Mouse (Mus musculus) spleen, adult 2 months (tissue): ENCODE data around the gene Rps2. TPM values are rescaled to one million over a fixed set of nuclear protein-coding genes. Genes with fewer than 3 reads are reported as not detected.

ENCODE experiments used
- DNase-seq, 2 experiments: peaks; one replicate each; pipeline versions ENCODE4 v3.0.0 to v3.0.0-alpha.2; 2012 to 2021; ENCODE audit warnings: low spot score in 2 of 2, low read depth in 1 of 2
- H3K27ac ChIP-seq: fragments of 200-500 bp; 2 replicates; pipeline ENCODE4 v1.5.1; 2012; ENCODE audit warnings: low read length, inconsistent platforms; ENCODE audit not compliant: insufficient read depth
- H3K27me3 ChIP-seq: fragments of 200-500 bp; 2 replicates; pipeline ENCODE4 v1.6.1; 2012; ENCODE audit warnings: mild to moderate bottlenecking, moderate library complexity, low read length, inconsistent platforms; ENCODE audit not compliant: control insufficient read depth, insufficient read depth
- H3K36me3 ChIP-seq: fragments of 200-500 bp; 2 replicates; pipeline ENCODE4 v1.6.1; 2012; ENCODE audit warnings: mild to moderate bottlenecking, low read length, inconsistent platforms; ENCODE audit not compliant: control insufficient read depth, insufficient read depth
- H3K4me1 ChIP-seq: fragments of 200-500 bp; 2 replicates; pipeline ENCODE4 v1.6.1; 2011; ENCODE audit warnings: inconsistent platforms; ENCODE audit not compliant: control insufficient read depth, insufficient read depth, insufficient read length
- H3K4me3 ChIP-seq: fragments of 200-500 bp; 2 replicates; pipeline ENCODE4 v1.5.1; 2011; ENCODE audit warnings: mild to moderate bottlenecking, inconsistent platforms; ENCODE audit not compliant: insufficient read depth, insufficient read length; ENCODE audit errors: extremely low read depth
- CTCF ChIP-seq: fragments of 200-500 bp; IDR thresholded peaks from 2 replicates; pipeline ENCODE4 v1.5.1; 2011; ENCODE audit warnings: mild to moderate bottlenecking, inconsistent platforms; ENCODE audit not compliant: insufficient read depth, insufficient read length, insufficient replicate concordance; ENCODE audit errors: extremely low read depth
- POLR2A ChIP-seq: fragments of 200-500 bp; IDR thresholded peaks from 2 replicates; pipeline ENCODE4 v1.6.1; 2011; ENCODE audit warnings: low read depth, low read length, inconsistent platforms
- WGBS: fragments of 180-500 bp; shearing (Covaris S2); methylation state at CpG from one replicate; pipeline ENCODE4 v1.1.7; 2018; 5-methylcytosine and 5-hydroxymethylcytosine counted together
- polyA plus RNA-seq: library from polyadenylated mRNA; depleted of rRNA; stranded (reverse); fragments of >200 nt; gene quantifications from 2 replicates; pipeline ENCODE4 v1.2.3, GENCODE M21; 2012

The Rps2 gene
- polyA plus RNA-seq, 1 experiment = 2,560 TPM

GRCm38 (mm10) chr17:24689251-24690081 is 28.4 kb upstream of the Rps2 start, which contains the start of gene Syngr3:
Gene Syngr3 (minus strand): TSS chr17:24689955.
- no peaks in the 10 kb centered on the region for H3K36me3 ChIP-seq
- peaks cover 16% of the 10 kb centered on the region for H3K27me3 ChIP-seq
- no peak for DNase-seq
- H3K27ac ChIP-seq = no peak within 1 kb of the TSS
- peak within 1 kb of the TSS; percentile 40; the same call in 1 of the 2 replicates for H3K4me3 ChIP-seq
- peaks cover 17% of the 10 kb centered on the region for H3K4me1 ChIP-seq
- WGBS = 4% methylated on average over 53 of the region's 55 CpGs
- TF ChIP-seq CTCF (no peak), POLR2A (no peak)

- WGBS = 56% methylated on average over 5 of the region's 5 CpGs
- TF ChIP-seq CTCF (no peak), POLR2A (no peak)
- Histone ChIP-seq H3K36me3 (no peaks in the 10 kb centered on the region), H3K4me3 (no peak overlapping the region), H3K27ac (no peak overlapping the region), H3K4me1 (peaks cover 12% of the 10 kb centered on the region), H3K27me3 (peaks cover 16% of the 10 kb centered on the region)
- no peak for DNase-seq
Observed at GRCm38 (mm10) chr17:24692385-24692784, 25.5 kb upstream of the Rps2 start.

DNA sequence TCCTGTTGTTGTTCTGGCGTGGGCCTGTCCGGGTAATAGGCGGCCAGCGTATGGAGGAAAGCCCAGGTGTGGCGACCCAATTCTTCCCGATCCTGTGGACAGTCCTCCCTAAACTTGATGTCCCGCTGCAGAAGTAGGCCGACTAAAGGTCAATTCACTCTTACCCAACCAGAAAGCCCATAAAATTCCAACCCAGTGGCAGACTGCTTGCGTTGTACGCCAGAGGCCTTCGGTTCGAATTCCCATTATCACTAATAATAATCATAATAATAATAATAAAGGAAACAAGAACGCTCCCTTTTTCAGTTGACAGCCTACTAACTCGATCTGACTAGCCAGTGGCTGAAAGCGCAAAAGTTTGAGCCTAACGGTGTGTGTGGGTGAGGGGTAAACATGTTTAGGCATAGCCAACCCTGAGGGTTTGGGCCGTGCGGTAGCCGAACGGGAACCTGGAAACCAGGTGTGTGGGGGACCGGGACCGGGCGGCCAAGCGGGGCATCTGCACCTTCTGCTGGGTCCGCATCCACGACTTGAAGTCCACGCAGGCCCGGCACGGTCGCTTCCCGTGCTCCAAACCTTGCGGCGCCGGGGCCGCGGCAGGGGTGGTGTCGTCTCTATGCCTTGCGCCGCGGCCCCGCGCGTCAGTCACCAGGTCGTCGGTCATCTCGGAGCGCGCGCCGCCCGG is 22.4 kb upstream of the Rps2 start:
- Histone ChIP-seq H3K36me3 (no peaks in the 10 kb centered on the region), H3K4me1 (no peaks in the 10 kb centered on the region; the same call in none of the 2 replicates), H3K27me3 (peaks cover 2% of the 10 kb centered on the region; the same call in 1 of the 2 replicates), H3K4me3 (peak overlapping the region; percentile 95), H3K27ac (peak overlapping the region; percentile 60)
- TF ChIP-seq POLR2A = no peak
- TF ChIP-seq CTCF = no peak
- DNase-seq = no peak
- WGBS = 19% methylated on average over 51 of the region's 51 CpGs

DNA sequence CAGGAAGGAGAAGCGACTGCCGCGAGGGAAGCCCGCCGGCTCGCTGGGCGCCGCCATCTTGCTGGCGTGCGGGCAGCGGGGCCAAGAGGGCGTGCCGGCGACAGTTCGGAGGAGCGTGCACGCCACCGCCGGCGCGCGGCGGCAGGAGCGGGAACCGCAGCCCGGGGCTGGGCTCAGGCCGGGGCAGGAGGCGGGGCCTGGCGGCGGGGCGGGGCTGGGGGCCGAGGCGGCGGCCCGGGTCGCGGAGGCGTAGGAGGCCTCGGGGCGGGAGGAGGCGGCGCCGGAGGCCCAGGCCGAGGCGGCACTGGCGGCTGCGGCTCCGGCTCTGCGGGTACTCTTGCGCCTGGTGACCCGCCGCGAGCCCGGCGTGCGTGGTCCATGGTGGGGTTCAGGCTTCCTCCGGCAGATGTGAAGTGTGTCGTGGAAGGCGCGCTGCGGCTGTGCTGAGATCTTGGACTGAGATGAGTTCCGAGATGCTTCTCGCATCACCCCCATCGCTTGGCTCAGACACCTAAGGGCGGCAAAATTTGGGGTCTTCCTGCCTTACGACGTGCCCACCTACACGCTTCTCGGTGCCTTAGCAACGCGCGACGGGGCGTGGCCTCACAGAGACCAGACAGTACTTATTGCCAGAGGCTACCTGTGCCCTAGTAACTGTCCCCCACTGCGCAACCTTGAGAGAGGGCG is 21.8 kb upstream of the Rps2 start, which contains the start of the genes Gfer and Noxo1:
TSS of gene Gfer (minus strand) at position 146 of the 687 bp plus-strand sequence.
TSS of gene Noxo1 (plus strand) at position 224 of the 687 bp plus-strand sequence.
- H3K27ac ChIP-seq = peak within 1 kb of the TSS; percentile 75
- peak within 1 kb of the TSS; percentile 95 for H3K4me3 ChIP-seq
- no peaks in the 10 kb centered on the region; the same call in none of the 2 replicates for H3K4me1 ChIP-seq
- H3K27me3 ChIP-seq = no peaks in the 10 kb centered on the region
- under 1% methylated on average over 71 of the region's 76 CpGs for WGBS
- H3K36me3 ChIP-seq = peaks cover 2% of the 10 kb centered on the region; the same call in 1 of the 2 replicates
- peak; percentile 41 to 82 for DNase-seq
- TF ChIP-seq POLR2A (no peak; the same call in 1 of the 2 replicates), CTCF (peak; percentile 25; the same call in 1 of the 2 replicates)

DNA sequence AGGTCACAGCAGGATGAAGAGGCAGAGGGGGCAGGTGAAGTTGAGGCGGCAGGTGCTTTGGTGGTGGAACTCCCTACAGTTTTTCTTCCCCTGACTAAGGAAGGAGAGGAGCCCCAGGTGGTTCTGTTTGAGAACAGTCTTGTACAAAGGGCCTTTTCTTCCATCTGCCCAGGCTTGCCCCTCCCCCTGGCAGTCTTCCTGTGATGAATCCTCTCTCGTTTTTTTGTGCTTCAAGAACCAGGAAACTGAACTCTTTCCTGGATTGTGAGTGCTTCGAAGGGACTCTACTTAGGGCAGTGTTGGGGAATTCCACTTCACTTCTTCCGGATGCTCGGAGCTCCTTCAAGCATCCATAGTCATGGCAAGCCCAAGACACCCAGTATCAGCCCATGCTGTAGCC is 19.9 kb upstream of the Rps2 start:
- no peak for DNase-seq
- 47% methylated on average over 5 of the region's 5 CpGs for WGBS
- no peak overlapping the region for H3K27ac ChIP-seq
- TF ChIP-seq POLR2A (no peak), CTCF (no peak)
- H3K36me3 ChIP-seq = peaks cover 15% of the 10 kb centered on the region
- H3K4me3 ChIP-seq = no peak overlapping the region
- H3K27me3 ChIP-seq = no peaks in the 10 kb centered on the region
- no peaks in the 10 kb centered on the region; the same call in none of the 2 replicates for H3K4me1 ChIP-seq

- no peaks in the 10 kb centered on the region for H3K27me3 ChIP-seq
- no peak for TF ChIP-seq POLR2A
- TF ChIP-seq CTCF = no peak
- no peak overlapping the region for H3K27ac ChIP-seq
- DNase-seq = no peak
- peaks cover 15% of the 10 kb centered on the region for H3K36me3 ChIP-seq
- 83% methylated on average over 9 of the region's 9 CpGs for WGBS
- no peak overlapping the region for H3K4me3 ChIP-seq
- H3K4me1 ChIP-seq = no peaks in the 10 kb centered on the region; the same call in none of the 2 replicates
Observed at GRCm38 (mm10) chr17:24698715-24699114, 19.2 kb upstream of the Rps2 start.
